Mouse (Mus musculus) erythroblast, embryonic 14.5 days (primary cell): ENCODE measurements around the gene Olfr1178.

ENCODE experiments used
- GATA1 ChIP-seq: IDR thresholded peaks from 2 replicates; pipeline ENCODE4 v1.6.1; 2012; ENCODE audit warnings: low read length, inconsistent platforms, mixed read lengths
- TAL1 ChIP-seq: IDR thresholded peaks from 3 replicates; pipeline ENCODE4 v1.6.1; 2012; ENCODE audit warnings: low read length, inconsistent platforms, mixed read lengths

- no peak for TF ChIP-seq TAL1
- TF ChIP-seq GATA1: no peak
Observed at GRCm38 (mm10) chr2:88426071-88426470, 39.2 kb downstream of the Olfr1178 start, which contains the start of gene Olfr1181.
